Mouse (Mus musculus) thymus, postnatal 4 days (tissue): ENCODE results near the gene Plekhg6.

ENCODE experiments used
- DNase-seq: peaks from one replicate; pipeline ENCODE4 v3.0.0; 2021

The Plekhg6 gene

GRCm38 (mm10) chr6:125322794-125323193, 57.8 kb downstream of the Plekhg6 start:
- no peak for DNase-seq

- DNase-seq, result peak; percentile 14
Measured at GRCm38 (mm10) chr6:125321114-125321855, 59.3 kb downstream of the Plekhg6 start.

- no peak for DNase-seq
Measured at GRCm38 (mm10) chr6:125320323-125320722, 60.3 kb downstream of the Plekhg6 start, which contains the start of gene Scnn1a. Gene Scnn1a, plus strand, starts transcription at chr6:125320659.

- no peak for DNase-seq
Measured at GRCm38 (mm10) chr6:125319919-125320296, 60.7 kb downstream of the Plekhg6 start.

GRCm38 (mm10) chr6:125318981-125319918, 61.3 kb downstream of the Plekhg6 start:
- no peak for DNase-seq

GRCm38 (mm10) chr6:125317077-125317476, 63.5 kb downstream of the Plekhg6 start:
- DNase-seq, result no peak

GRCm38 (mm10) chr6:125314746-125315145, 65.8 kb downstream of the Plekhg6 start:
- DNase-seq, result no peak

- no peak for DNase-seq
Measured at GRCm38 (mm10) chr6:125314231-125314563, 66.4 kb downstream of the Plekhg6 start.

- peak; percentile 61 for DNase-seq
Measured at GRCm38 (mm10) chr6:125313546-125314230, 66.9 kb downstream of the Plekhg6 start, which contains the start of gene Ltbr. Gene Ltbr, minus strand, starts transcription at chr6:125313885.
